ENCODE assay signal across 8 mouse cellular contexts in the genomic region with DNA sequence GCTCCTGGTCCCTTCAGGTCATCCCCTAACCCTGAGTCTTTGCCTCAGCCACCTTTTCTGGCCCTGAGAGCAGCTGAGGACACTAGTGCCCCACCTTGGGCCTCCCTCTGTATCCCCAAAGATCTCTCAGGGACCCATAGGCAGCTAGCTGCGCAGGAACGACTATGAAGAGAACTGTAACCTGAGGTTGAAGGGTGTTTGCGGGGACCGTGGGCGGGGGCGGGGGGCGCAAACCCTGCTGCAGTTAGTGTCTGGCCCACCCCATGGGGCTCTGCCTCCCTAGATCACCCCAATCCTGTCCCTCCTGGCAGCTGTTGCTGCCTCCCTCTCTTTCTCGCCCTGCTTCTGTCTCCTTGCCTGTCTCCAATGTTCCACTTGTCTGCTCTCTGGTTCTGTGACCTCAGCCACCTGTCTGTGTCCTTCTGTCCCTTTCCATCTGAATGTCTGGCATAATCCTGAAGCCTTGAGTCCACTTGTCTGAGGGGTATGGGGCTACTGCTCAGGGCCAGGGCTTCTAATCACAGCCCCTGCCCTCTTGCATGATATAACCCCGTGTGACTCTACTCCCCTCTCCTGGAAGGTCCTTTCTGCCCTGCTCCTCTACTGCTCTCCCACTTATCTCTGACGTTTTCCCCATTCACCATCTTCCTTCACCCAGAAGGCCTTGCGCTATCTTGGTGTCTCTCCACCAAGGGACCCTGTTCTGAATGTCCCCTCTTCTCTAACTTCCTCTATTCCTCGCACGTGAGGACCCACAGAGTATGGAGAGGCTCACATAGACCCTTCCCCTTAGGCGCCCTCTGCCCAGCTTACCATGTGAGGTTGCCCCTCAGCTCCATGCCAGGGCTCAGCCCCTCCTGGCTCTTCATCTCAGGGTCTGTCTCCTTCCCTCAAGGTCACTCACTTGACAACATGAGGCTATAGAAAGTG. TPM values are rescaled to one million over a fixed set of nuclear protein-coding genes. Genes with fewer than 3 reads are reported as not detected.
DNase-seq lines count a peak whose midpoint lies in the region; ATAC-seq and TF ChIP-seq lines count a peak whose summit lies in the region.

No protein-coding gene starts in this region.

- DNase-seq in lung, postnatal 10 days = no peak
- no peak for DNase-seq in urinary bladder, postnatal 10 days (ENCODE audit: low spot score)
- no peak for DNase-seq in frontal cortex, postnatal 14 days (ENCODE audit: low spot score in 2 of 2)
- DNase-seq in adrenal gland, adult 8-10 months = no peak

- H3K36me3 ChIP-seq in lung, embryonic 16.5 days (ENCODE audit: control insufficient read depth, insufficient read depth, low read length) = no peaks in the 10 kb centered on the region
- no peaks in the 10 kb centered on the region for H3K36me3 ChIP-seq in forebrain, embryonic 13.5 days (ENCODE audit: poor library complexity, severe bottlenecking)
- H3K36me3 ChIP-seq in limb, embryonic 12.5 days = peaks cover 10% of the 10 kb centered on the region; the same call in 1 of the 2 replicates
- H3K36me3 ChIP-seq in small intestine, adult 2 months (ENCODE audit: control insufficient read depth, insufficient read depth, low read length) = no peaks in the 10 kb centered on the region

- H3K4me2 ChIP-seq in lung, embryonic 16.5 days (ENCODE audit: low read depth, low read length) = peak overlapping the region; percentile 97
- peak overlapping the region; percentile 94 for H3K4me2 ChIP-seq in forebrain, embryonic 13.5 days
- H3K4me2 ChIP-seq in limb, embryonic 12.5 days = peak overlapping the region; percentile 88

- no peak for ATAC-seq in lung, embryonic 16.5 days (ENCODE audit: low read depth)
- no peak for ATAC-seq in forebrain, embryonic 13.5 days
- ATAC-seq in limb, embryonic 12.5 days (ENCODE audit: insufficient number of reproducible peaks, insufficient read depth, low FRiP score, low TSS enrichment, low read depth) = no peak

- peak overlapping the region; percentile 61 for H3K4me3 ChIP-seq in lung, embryonic 16.5 days (ENCODE audit: low read length)
- H3K4me3 ChIP-seq in forebrain, embryonic 13.5 days = peak overlapping the region; percentile 56
- peak overlapping the region; percentile 63 for H3K4me3 ChIP-seq in limb, embryonic 12.5 days (replicated peaks)
- peak overlapping the region; percentile 55 for H3K4me3 ChIP-seq in small intestine, adult 2 months (ENCODE audit: low read depth, low read length)

- H3K9ac ChIP-seq in lung, embryonic 16.5 days (ENCODE audit: low read length) = peak overlapping the region; percentile 68
- peak overlapping the region; percentile 74; the same call in 1 of the 2 replicates for H3K9ac ChIP-seq in forebrain, embryonic 13.5 days
- peak overlapping the region; percentile 81; the same call in 1 of the 2 replicates for H3K9ac ChIP-seq in limb, embryonic 12.5 days (replicated peaks)

- no peaks in the 10 kb centered on the region for H3K9me3 ChIP-seq in lung, embryonic 16.5 days (ENCODE audit: control insufficient read depth, low read length)
- no peaks in the 10 kb centered on the region for H3K9me3 ChIP-seq in forebrain, embryonic 13.5 days (replicated peaks)
- no peaks in the 10 kb centered on the region for H3K9me3 ChIP-seq in limb, embryonic 12.5 days

- TF ChIP-seq POLR2A in small intestine, adult 2 months (IDR thresholded peaks at IDR 0.05; ENCODE audit: low read depth, low read length) = no peak

- H3K27ac ChIP-seq in lung, embryonic 16.5 days (ENCODE audit: low read length) = no peak overlapping the region
- H3K27ac ChIP-seq in forebrain, embryonic 13.5 days = no peak overlapping the region
- H3K27ac ChIP-seq in limb, embryonic 12.5 days = 0 out of 2 replicates have a peak overlapping the region, but pooled peaks have one; percentile 17
- H3K27ac ChIP-seq in small intestine, adult 2 months (ENCODE audit: insufficient read depth, low read depth, low read length) = no peak overlapping the region

- H3K4me1 ChIP-seq in lung, embryonic 16.5 days (replicated peaks; ENCODE audit: control insufficient read depth, insufficient read depth, low read length) = peaks cover 5% of the 10 kb centered on the region
- peaks cover 27% of the 10 kb centered on the region for H3K4me1 ChIP-seq in forebrain, embryonic 13.5 days
- peaks cover 23% of the 10 kb centered on the region for H3K4me1 ChIP-seq in limb, embryonic 12.5 days (replicated peaks)
- H3K4me1 ChIP-seq in small intestine, adult 2 months (ENCODE audit: control insufficient read depth, insufficient read depth, insufficient read length, low read length) = no peaks in the 10 kb centered on the region; the same call in 1 of the 2 replicates

- H3K27me3 ChIP-seq in lung, embryonic 16.5 days (ENCODE audit: control insufficient read depth, insufficient read depth, low read depth, low read length) = peaks cover 34% of the 10 kb centered on the region
- H3K27me3 ChIP-seq in forebrain, embryonic 13.5 days = peaks cover 47% of the 10 kb centered on the region
- peaks cover 43% of the 10 kb centered on the region for H3K27me3 ChIP-seq in limb, embryonic 12.5 days
- peaks cover 28% of the 10 kb centered on the region for H3K27me3 ChIP-seq in small intestine, adult 2 months (ENCODE audit: control insufficient read depth, insufficient read depth, low read length)

- TF ChIP-seq CTCF in small intestine, adult 2 months (IDR thresholded peaks at IDR 0.05; ENCODE audit: extremely low read depth, insufficient read length, insufficient replicate concordance, low read depth, low read length) = no peak

- 60% methylated on average over 14 of the region's 14 CpGs for WGBS in lung, embryonic 16.5 days
- WGBS in forebrain, embryonic 13.5 days = 40% methylated on average over 14 of the region's 14 CpGs
- 43% methylated on average over 14 of the region's 14 CpGs for WGBS in limb, embryonic 12.5 days
- WGBS in small intestine, adult 2 months = 79% methylated on average over 14 of the region's 14 CpGs

RNA-seq across cellular contexts. Expression of a gene that starts 0.9 kb away (rescaled TPM):
- 2.2 and 2.9 TPM in 2 replicates for polyA plus RNA-seq in lung, embryonic 16.5 days (2015; fragmentation: Nextera tagmentation; extraction: Ambion mirVana)
- polyA plus RNA-seq in forebrain, embryonic 13.5 days (2015; fragmentation: Nextera tagmentation; extraction: Ambion mirVana) = 0.93 and 1.1 TPM in 2 replicates
- polyA plus RNA-seq in limb, embryonic 12.5 days (2016; fragmentation: Nextera tagmentation; extraction: Ambion mirVana) = 11.3 and 11.6 TPM in 2 replicates
- polyA plus RNA-seq in small intestine, adult 2 months (2012; rRNA removed) = 0.36 and 0.87 TPM in 2 replicates
- total RNA-seq in adrenal gland, adult 8-10 months (2022) = 1 to 10 TPM; 3.7 to 6.3 (median 4.7) TPM

RNA-seq across cellular contexts. Expression of a gene that starts 15.8 kb away (rescaled TPM):
- 2.6 and 2.8 TPM in 2 replicates for polyA plus RNA-seq in lung, embryonic 16.5 days (2015; fragmentation: Nextera tagmentation; extraction: Ambion mirVana)
- 19.6 and 20.4 TPM in 2 replicates for polyA plus RNA-seq in forebrain, embryonic 13.5 days (2015; fragmentation: Nextera tagmentation; extraction: Ambion mirVana)
- 0.55 and 0.83 TPM in 2 replicates for polyA plus RNA-seq in limb, embryonic 12.5 days (2016; fragmentation: Nextera tagmentation; extraction: Ambion mirVana)
- polyA plus RNA-seq in small intestine, adult 2 months (2012; rRNA removed) = 0.56 and 0.72 TPM in 2 replicates
- total RNA-seq in adrenal gland, adult 8-10 months (2022) = 1 to 10 TPM; 2.1 to 4.9 (median 3.6) TPM

RNA-seq across cellular contexts. Expression of a gene that starts 32.3 kb away (rescaled TPM):
- 16.3 and 17.7 TPM in 2 replicates for polyA plus RNA-seq in lung, embryonic 16.5 days (2015; fragmentation: Nextera tagmentation; extraction: Ambion mirVana)
- polyA plus RNA-seq in forebrain, embryonic 13.5 days (2015; fragmentation: Nextera tagmentation; extraction: Ambion mirVana) = not detected in 2 replicates
- 4.2 and 4.3 TPM in 2 replicates for polyA plus RNA-seq in limb, embryonic 12.5 days (2016; fragmentation: Nextera tagmentation; extraction: Ambion mirVana)
- polyA plus RNA-seq in small intestine, adult 2 months (2012; rRNA removed) = 473 and 851 TPM in 2 replicates
- total RNA-seq in adrenal gland, adult 8-10 months (2022) = not detected

RNA-seq across cellular contexts. Expression of a gene that starts 51.9 kb away (rescaled TPM):
- 15.4 and 15.8 TPM in 2 replicates for polyA plus RNA-seq in lung, embryonic 16.5 days (2015; fragmentation: Nextera tagmentation; extraction: Ambion mirVana)
- 15.6 and 19.1 TPM in 2 replicates for polyA plus RNA-seq in forebrain, embryonic 13.5 days (2015; fragmentation: Nextera tagmentation; extraction: Ambion mirVana)
- polyA plus RNA-seq in limb, embryonic 12.5 days (2016; fragmentation: Nextera tagmentation; extraction: Ambion mirVana) = 31.2 and 32.7 TPM in 2 replicates
- polyA plus RNA-seq in small intestine, adult 2 months (2012; rRNA removed) = 2.3 and 6.4 TPM in 2 replicates
- 10 to 100 TPM; 21.7 to 31.7 (median 25.4) TPM for total RNA-seq in adrenal gland, adult 8-10 months (2022)

RNA-seq across cellular contexts. Expression of a gene that starts 51.9 kb away (rescaled TPM):
- 58.5 and 61.2 TPM in 2 replicates for polyA plus RNA-seq in lung, embryonic 16.5 days (2015; fragmentation: Nextera tagmentation; extraction: Ambion mirVana)
- 100 and 106 TPM in 2 replicates for polyA plus RNA-seq in forebrain, embryonic 13.5 days (2015; fragmentation: Nextera tagmentation; extraction: Ambion mirVana)
- polyA plus RNA-seq in limb, embryonic 12.5 days (2016; fragmentation: Nextera tagmentation; extraction: Ambion mirVana) = 78.7 and 80.2 TPM in 2 replicates
- polyA plus RNA-seq in small intestine, adult 2 months (2012; rRNA removed) = 5.5 and 7.8 TPM in 2 replicates
- total RNA-seq in adrenal gland, adult 8-10 months (2022) = 100 to 1,000 TPM in 1 of 4 experiments, 10 to 100 TPM in 3; 83.3 to 108 (median 89.0) TPM

Comparison
In these comparisons a context has a peak if more than half of its experiments do, and no peak if none do; other contexts are left out.
1. RNA of a gene that starts 32.3 kb away (polyA plus RNA-seq): 473 to 851 TPM in small intestine, adult 2 months; 16.3 to 17.7 TPM in lung, embryonic 16.5 days, 4.2 to 4.3 TPM in limb, embryonic 12.5 days and not detected in forebrain, embryonic 13.5 days; every median in the first group is over 10 times any median in the second.
2. Peak in every context shown above with its lines, with median percentiles within 50 percentile points of each other: H3K4me2 ChIP-seq, H3K4me3 ChIP-seq and H3K9ac ChIP-seq.